Mouse (Mus musculus) megakaryocyte, adult 5-6 weeks (primary cell): ENCODE data around the gene Tet1. TPM values are rescaled to one million over a fixed set of nuclear protein-coding genes. Genes with fewer than 3 reads are reported as not detected.
"Not testable (repeated sequence)": the region's sequence is repeated elsewhere in the genome, so short reads cannot be mapped to it uniquely, and the experiment has no call there.

ENCODE experiments used
- ATAC-seq: 2 replicates; pipeline ENCODE4 v1.8.0; 2016; ENCODE audit warnings: mild to moderate bottlenecking, inconsistent platforms; ENCODE audit not compliant: poor library complexity, severe bottlenecking
- total RNA-seq, 2 experiments: library from RNA; stranded (forward) in 1 of 2; stranded (reverse) in 1 of 2; fragments of 153-499, 151-499 nt in 1 of 2; fragments of 221-1000, 200-1000 nt in 1 of 2; gene quantifications; 2 replicates each; pipeline versions ENCODE4 v1.2.3 to v1.2.4; 2015 to 2017

Gene Tet1
- total RNA-seq (2015) (5.0 and 6.1 TPM in 2 replicates), total RNA-seq (2017) (0.95 and 1.7 TPM in 2 replicates)

GRCm38 (mm10) chr10:62908896-62909295 is at the start of gene Tet1:
TSS of gene Tet1 (minus strand) at chr10:62908996.
- ATAC-seq, result not testable (repeated sequence)

GRCm38 (mm10) chr10:62948551-62948950 is 39.8 kb upstream of the Tet1 start:
- ATAC-seq, result peak; percentile 87

- ATAC-seq, result peak; percentile 33
Measured at GRCm38 (mm10) chr10:62946738-62947471, 38.1 kb upstream of the Tet1 start, which contains the start of gene Dna2. TSS of gene Dna2 (plus strand) at chr10:62947026.

- peak; percentile 47 for ATAC-seq
Measured at GRCm38 (mm10) chr10:62944975-62945580, 36.3 kb upstream of the Tet1 start.

GRCm38 (mm10) chr10:62932381-62932780 is 23.6 kb upstream of the Tet1 start:
- no peak for ATAC-seq

GRCm38 (mm10) chr10:62924096-62924635 is 15.4 kb upstream of the Tet1 start:
- no peak for ATAC-seq

GRCm38 (mm10) chr10:62920766-62921156 is 12.0 kb upstream of the Tet1 start:
- ATAC-seq, result peak; percentile 2; the same call in 1 of the 2 replicates

- ATAC-seq, result peak; percentile 98
Measured at GRCm38 (mm10) chr10:62919925-62920765, 11.3 kb upstream of the Tet1 start, which contains the start of gene Slc25a16. TSS of gene Slc25a16 (plus strand) at chr10:62920633.

- peak; percentile 24; the same call in 1 of the 2 replicates for ATAC-seq
Measured at GRCm38 (mm10) chr10:62918985-62919384, 10.2 kb upstream of the Tet1 start.

- no peak for ATAC-seq
Measured at GRCm38 (mm10) chr10:62911120-62911519, 2.3 kb upstream of the Tet1 start.

GRCm38 (mm10) chr10:62906336-62906735 is 2.5 kb downstream of the Tet1 start:
- no peak for ATAC-seq

- ATAC-seq, result no peak
Measured at GRCm38 (mm10) chr10:62902829-62903228, 6.0 kb downstream of the Tet1 start.

GRCm38 (mm10) chr10:62901826-62902225 is 7.0 kb downstream of the Tet1 start:
- no peak for ATAC-seq

GRCm38 (mm10) chr10:62900144-62900543 is 8.7 kb downstream of the Tet1 start:
- no peak for ATAC-seq

- no peak for ATAC-seq
Measured at GRCm38 (mm10) chr10:62898061-62898460, 10.7 kb downstream of the Tet1 start.

- ATAC-seq, result no peak
Measured at GRCm38 (mm10) chr10:62897437-62897836, 11.4 kb downstream of the Tet1 start.

- ATAC-seq, result no peak
Measured at GRCm38 (mm10) chr10:62896774-62897173, 12.0 kb downstream of the Tet1 start.

GRCm38 (mm10) chr10:62896035-62896434 is 12.8 kb downstream of the Tet1 start:
- ATAC-seq, result no peak

- no peak for ATAC-seq
Measured at GRCm38 (mm10) chr10:62895386-62895785, 13.4 kb downstream of the Tet1 start.

- no peak for ATAC-seq
Measured at GRCm38 (mm10) chr10:62894447-62894846, 14.3 kb downstream of the Tet1 start.

GRCm38 (mm10) chr10:62893356-62893884 is 15.4 kb downstream of the Tet1 start:
- no peak for ATAC-seq
